ENCODE assay signal across 1 mouse cellular context in the genomic region with DNA sequence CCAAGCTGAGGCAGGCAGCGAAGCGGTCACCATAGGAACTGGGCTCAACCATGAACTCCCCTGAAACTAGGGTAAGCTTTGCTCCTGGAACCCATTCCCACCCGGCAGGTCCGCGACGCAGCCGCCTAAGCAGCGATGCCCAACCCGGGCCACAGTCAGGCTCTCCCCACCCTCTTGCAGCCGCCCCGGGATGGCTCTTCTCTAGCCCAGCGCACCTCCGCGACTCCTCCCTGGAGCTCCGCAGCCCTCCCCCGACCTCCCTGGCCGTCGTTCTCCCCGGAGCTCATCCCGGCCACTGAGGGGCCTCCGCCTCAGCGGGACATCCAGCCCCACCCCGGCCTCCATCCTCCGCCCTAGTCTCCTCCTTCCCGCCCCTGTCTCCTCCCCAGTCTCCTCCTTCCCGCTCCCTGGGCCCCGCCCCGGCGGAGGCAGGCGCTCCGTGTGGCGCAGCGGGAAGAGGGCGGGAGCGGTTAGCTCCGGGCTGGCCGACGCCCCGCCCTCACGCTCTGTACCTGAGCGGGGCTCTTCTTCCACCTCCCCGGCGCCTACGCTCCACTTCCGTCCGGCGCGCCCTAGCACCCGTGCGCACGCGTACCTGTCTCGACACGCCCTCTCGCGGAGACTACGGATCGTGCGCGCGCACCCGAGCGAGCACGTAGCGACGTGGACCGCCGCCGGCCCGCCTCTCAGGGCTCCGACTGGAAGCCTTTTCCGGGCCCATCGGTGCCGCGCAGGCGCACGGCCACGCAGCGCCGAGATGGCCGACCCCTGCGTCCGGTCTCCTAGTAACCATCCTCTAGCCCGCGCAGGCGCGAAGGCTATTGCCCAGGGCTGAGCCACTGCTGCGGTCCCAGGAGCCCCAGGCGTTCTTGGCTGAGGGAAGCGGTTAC.
TF ChIP-seq lines count a peak whose summit lies in the region.

No protein-coding gene starts in this region.

TF ChIP-seq in MEL, 35 proteins besides CTCF, POLR2A, EP300 and RAD21:
- TF ChIP-seq NELFE (IDR thresholded peaks at IDR 0.05; ENCODE audit: low read depth, low read length) = peak; percentile 64; the same call in 1 of the 2 replicates
- TF ChIP-seq TBP (IDR thresholded peaks at IDR 0.05; ENCODE audit: low read depth, low read length) = 0 out of 2 replicates have a peak, but pooled peaks have one; percentile 36
- peak; percentile 97 for TF ChIP-seq NRF1 (IDR thresholded peaks at IDR 0.05; ENCODE audit: insufficient read depth, low read depth, low read length, poor library complexity, severe bottlenecking)
- TF ChIP-seq MXI1 (IDR thresholded peaks at IDR 0.05; ENCODE audit: low read depth, low read length) = peak; percentile 79; the same call in 1 of the 2 replicates
- peak; percentile 57; the same call in 1 of the 2 replicates for TF ChIP-seq POLR2AphosphoS2 (IDR thresholded peaks at IDR 0.05; ENCODE audit: low read length)
- no peak for TF ChIP-seq ZKSCAN1 (IDR thresholded peaks at IDR 0.05; ENCODE audit: low read depth, low read length)
- TF ChIP-seq MAZ (IDR thresholded peaks at IDR 0.05; ENCODE audit: low read depth, low read length) = peak; percentile 57; the same call in 1 of the 2 replicates
- TF ChIP-seq GATA1 (IDR thresholded peaks at IDR 0.05; ENCODE audit: low read depth, low read length) = no peak
- no peak for TF ChIP-seq TCF12 (IDR thresholded peaks at IDR 0.05; ENCODE audit: low read depth, low read length)
- TF ChIP-seq SIN3A (IDR thresholded peaks at IDR 0.05; ENCODE audit: low read length) = peak; percentile 88; the same call in 1 of the 2 replicates
- peak; percentile 85 for TF ChIP-seq HCFC1 (IDR thresholded peaks at IDR 0.05; ENCODE audit: low read depth, low read length)
- TF ChIP-seq CHD1 (IDR thresholded peaks at IDR 0.05; ENCODE audit: low read depth, low read length) = no peak
- no peak for TF ChIP-seq SMC3 (IDR thresholded peaks at IDR 0.05; ENCODE audit: low read depth, low read length)
- no peak for TF ChIP-seq TAL1 (IDR thresholded peaks at IDR 0.05; ENCODE audit: low read length)
- peak; percentile 89 for TF ChIP-seq ELF1 (IDR thresholded peaks at IDR 0.05; ENCODE audit: low read depth, low read length)
